ENCODE assay signal across 9 mouse cellular contexts in the genomic region with DNA sequence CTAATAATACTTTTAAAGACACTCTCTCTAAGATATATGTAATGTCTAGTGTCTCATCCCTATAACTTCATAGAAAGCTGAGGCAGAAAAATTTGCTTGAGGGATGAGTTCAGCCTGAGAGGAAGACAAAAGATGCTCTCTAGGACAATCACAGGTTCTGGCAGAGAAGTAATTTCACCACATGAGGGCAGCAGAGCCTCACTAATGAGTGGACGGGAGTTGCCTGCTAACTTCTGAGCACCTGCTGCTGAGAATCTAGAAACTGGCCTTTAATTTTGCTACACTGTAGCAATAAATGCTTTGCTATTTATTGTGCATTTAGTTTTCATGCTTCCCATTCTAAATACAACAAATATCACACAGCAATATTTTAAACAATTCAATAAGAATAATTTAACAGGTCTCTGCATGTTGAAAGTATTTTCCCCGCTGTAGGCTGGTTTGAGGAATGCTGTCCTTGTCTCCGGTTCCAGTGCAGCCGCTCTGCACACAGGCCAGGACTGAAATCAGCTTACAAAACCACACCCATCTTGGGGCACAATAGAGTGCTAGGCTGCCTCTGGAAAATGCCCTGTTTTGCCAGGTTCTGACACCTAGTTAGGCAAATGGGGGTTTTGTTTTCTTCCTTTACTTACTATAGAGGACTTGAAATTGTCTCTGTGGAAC. TPM values are rescaled to one million over a fixed set of nuclear protein-coding genes. Genes with fewer than 3 reads are reported as not detected.
DNase-seq lines count a peak whose midpoint lies in the region; ATAC-seq and TF ChIP-seq lines count a peak whose summit lies in the region.
"Had no signal": no experiment of that assay in that cellular context is flagged by ENCODE, and none has a peak within 500 bp of the region (broad histone marks: within the 10 kb centered on the region; RNA-seq: fewer than 3 reads in every experiment).

No protein-coding gene starts in this region.

- H3K27ac ChIP-seq in forebrain, embryonic 14.5 days (ENCODE audit: low read depth, low read length) = no peak overlapping the region
- H3K27ac ChIP-seq in forebrain, embryonic 12.5 days = no peak overlapping the region; the same call in 1 of the 2 replicates
- no peak overlapping the region for H3K27ac ChIP-seq in CH12.LX (ENCODE audit: insufficient read depth, low read depth)
- H3K27ac ChIP-seq in layer of hippocampus, adult 2 months = no peak overlapping the region
- H3K27ac ChIP-seq: lung, embryonic 15.5 days had no signal

- TF ChIP-seq POLR2A in CH12.LX (IDR thresholded peaks at IDR 0.05; ENCODE audit: low read depth, low read length) = no peak

- H3K36me3 ChIP-seq in forebrain, embryonic 14.5 days (ENCODE audit: control insufficient read depth, insufficient read depth, low read length) = no peaks in the 10 kb centered on the region
- H3K36me3 ChIP-seq in forebrain, embryonic 12.5 days (replicated peaks) = no peaks in the 10 kb centered on the region
- H3K36me3 ChIP-seq in CH12.LX (replicated peaks in 1 of 2; ENCODE audit: control insufficient read depth in 1 of 2, insufficient read depth in 1 of 2, low read length in 1 of 2) = no peaks in the 10 kb centered on the region
- H3K36me3 ChIP-seq: lung, embryonic 15.5 days had no signal

- no peak; the same call in 1 of the 2 replicates for ATAC-seq in forebrain, embryonic 14.5 days
- ATAC-seq in forebrain, embryonic 12.5 days (ENCODE audit: low FRiP score) = no peak

- H3K79me2 ChIP-seq in CH12.LX (replicated peaks; ENCODE audit: control insufficient read depth, extremely low read depth, insufficient read depth, poor library complexity, severe bottlenecking) = no peaks in the 10 kb centered on the region

- 27% methylated on average over 4 of the region's 4 CpGs for WGBS in forebrain, embryonic 14.5 days
- WGBS in forebrain, embryonic 12.5 days = 32% methylated on average over 4 of the region's 4 CpGs

- dilution Hi-C loops in CH12.LX (cut with MboI; ENCODE audit: extremely low pct_ligation_motif_present, extremely low pct_unique_long_range_greater_than_20kb, low sequenced_read_pairs) = no loop called here

- H3K9me3 ChIP-seq in forebrain, embryonic 14.5 days (replicated peaks; ENCODE audit: control insufficient read depth, low read length) = no peaks in the 10 kb centered on the region
- no peaks in the 10 kb centered on the region for H3K9me3 ChIP-seq in forebrain, embryonic 12.5 days
- H3K9me3 ChIP-seq in CH12.LX (replicated peaks; ENCODE audit: low read length) = no peaks in the 10 kb centered on the region
- H3K9me3 ChIP-seq: lung, embryonic 15.5 days had no signal

- H3K9ac ChIP-seq in forebrain, embryonic 14.5 days (ENCODE audit: low read length) = no peak overlapping the region
- no peak overlapping the region for H3K9ac ChIP-seq in forebrain, embryonic 12.5 days
- H3K9ac ChIP-seq in CH12.LX (ENCODE audit: insufficient read depth, low read depth) = no peak overlapping the region
- H3K9ac ChIP-seq: lung, embryonic 15.5 days had no signal

- peak; percentile 64 to 96; a peak in 3 of 4 replicates for TF ChIP-seq CTCF in CH12.LX (conservative IDR thresholded peaks at IDR 0.05 in 1 of 2, IDR thresholded peaks at IDR 0.05 in 1 of 2; ENCODE audit: low read depth in 2 of 2, low read length in 2 of 2)
- TF ChIP-seq CTCF in layer of hippocampus, adult 2 months (conservative IDR thresholded peaks at IDR 0.05) = peak; percentile 93

- peak; percentile 93 for DNase-seq in forebrain, embryonic 14.5 days (ENCODE audit: low spot score)
- DNase-seq in CH12.LX (ENCODE audit: extremely low read depth) = peak; percentile 82
- peak; percentile 26 for DNase-seq in c-Kit-negative CD71-positive TER-119-positive erythroid progenitor cells, embryonic 14.5 days (ENCODE audit: low read depth, low spot score)
- peak; percentile 64 for DNase-seq in forelimb bud, embryonic 11.5 days (ENCODE audit: low read depth, low spot score)
- peak; percentile 76 to 88 for DNase-seq in layer of hippocampus, adult 2 months (ENCODE audit: low spot score in 2 of 2)
- peak; percentile 88 for DNase-seq in lung, postnatal 36 days
- peak; percentile 41 to 64 for DNase-seq in spleen, postnatal 36 days (ENCODE audit: low spot score in 2 of 2)

- H3K27me3 ChIP-seq in forebrain, embryonic 14.5 days (replicated peaks; ENCODE audit: control insufficient read depth, insufficient read depth, low read length) = no peaks in the 10 kb centered on the region
- no peaks in the 10 kb centered on the region for H3K27me3 ChIP-seq in forebrain, embryonic 12.5 days
- no peaks in the 10 kb centered on the region for H3K27me3 ChIP-seq in CH12.LX (replicated peaks)
- H3K27me3 ChIP-seq: lung, embryonic 15.5 days had no signal

- in situ Hi-C loops in CH12.LX (cut with MboI; ENCODE audit: low pct_ligation_motif_present, low pct_unique_long_range_greater_than_20kb, low sequenced_read_pairs) = no loop called here

- no peaks in the 10 kb centered on the region for H3K4me1 ChIP-seq in forebrain, embryonic 14.5 days (ENCODE audit: control insufficient read depth, insufficient read depth, low read length)
- peaks cover 3% of the 10 kb centered on the region; the same call in 1 of the 2 replicates for H3K4me1 ChIP-seq in forebrain, embryonic 12.5 days
- H3K4me1 ChIP-seq in CH12.LX (ENCODE audit: control insufficient read depth in 1 of 2, insufficient read depth in 2 of 2) = peaks cover 5 to 28% of the 10 kb centered on the region in 2 experiments
- H3K4me1 ChIP-seq: lung, embryonic 15.5 days had no signal

- no peak for TF ChIP-seq EP300 in CH12.LX (IDR thresholded peaks at IDR 0.05; ENCODE audit: low read length)

- H3K4me3 ChIP-seq in forebrain, embryonic 14.5 days (ENCODE audit: low read depth, low read length) = no peak overlapping the region
- H3K4me3 ChIP-seq in forebrain, embryonic 12.5 days (replicated peaks) = no peak overlapping the region
- H3K4me3 ChIP-seq in CH12.LX (replicated peaks in 1 of 3; ENCODE audit: low read depth in 2 of 3, low read length in 2 of 3, poor library complexity in 1 of 3) = no peak overlapping the region
- no peak overlapping the region for H3K4me3 ChIP-seq in layer of hippocampus, adult 2 months
- H3K4me3 ChIP-seq: lung, embryonic 15.5 days had no signal

- peak; percentile 99 for TF ChIP-seq RAD21 in CH12.LX (IDR thresholded peaks at IDR 0.05; ENCODE audit: low read depth, low read length)

- H3K4me2 ChIP-seq in forebrain, embryonic 14.5 days (ENCODE audit: low read length) = no peak overlapping the region
- H3K4me2 ChIP-seq in forebrain, embryonic 12.5 days = no peak overlapping the region
- H3K4me2 ChIP-seq in CH12.LX (ENCODE audit: insufficient read depth, low read depth, poor library complexity, severe bottlenecking) = no peak overlapping the region
- H3K4me2 ChIP-seq: lung, embryonic 15.5 days had no signal

TF ChIP-seq in CH12.LX, 34 proteins besides CTCF, POLR2A, EP300 and RAD21:
- no peak for TF ChIP-seq KAT2A (IDR thresholded peaks at IDR 0.05; ENCODE audit: insufficient replicate concordance, low read length)
- TF ChIP-seq ZC3H11A (IDR thresholded peaks at IDR 0.05; ENCODE audit: low read depth, low read length) = peak; percentile 79
- peak; percentile 93 for TF ChIP-seq SMC3 (IDR thresholded peaks at IDR 0.05; ENCODE audit: low read depth, low read length)
- TF ChIP-seq MAZ (IDR thresholded peaks at IDR 0.05; ENCODE audit: low read depth, low read length) = no peak
- peak; percentile 66 for TF ChIP-seq MYC (IDR thresholded peaks at IDR 0.05; ENCODE audit: low read depth, low read length)
- no peak for TF ChIP-seq SIN3A (IDR thresholded peaks at IDR 0.05; ENCODE audit: low read length)
- no peak for TF ChIP-seq UBTF (IDR thresholded peaks at IDR 0.05; ENCODE audit: low read depth, low read length)
- peak; percentile 62; the same call in 1 of the 2 replicates for TF ChIP-seq NELFE (IDR thresholded peaks at IDR 0.05; ENCODE audit: low read depth, low read length)
- TF ChIP-seq IRF4 (IDR thresholded peaks at IDR 0.05; ENCODE audit: low read depth, low read length) = peak; percentile 58; the same call in 1 of the 2 replicates
- TF ChIP-seq ETS1 (conservative IDR thresholded peaks at IDR 0.05; ENCODE audit: low read depth, low read length) = no peak
- no peak for TF ChIP-seq MEF2A (IDR thresholded peaks at IDR 0.05; ENCODE audit: borderline replicate concordance, low read depth, low read length)
- no peak for TF ChIP-seq USF1 (IDR thresholded peaks at IDR 0.05; ENCODE audit: low read depth, low read length)

RNA-seq across cellular contexts. Expression of a gene that starts 5.1 kb away (rescaled TPM):
- polyA plus RNA-seq in forebrain, embryonic 14.5 days (2014; fragmentation: Nextera tagmentation; extraction: Ambion mirVana) = not detected in 2 replicates
- not detected in 2 replicates for polyA plus RNA-seq in forebrain, embryonic 12.5 days (2016; fragmentation: Nextera tagmentation; extraction: Ambion mirVana)
- total RNA-seq in CH12.LX (2012; rRNA removed) (not detected in 2 replicates), CH12.LX (2014; rRNA removed) (not detected in 2 replicates)
- not detected in 2 replicates for polyA plus RNA-seq in CH12.LX (2012; ENCODE audit: insufficient read length, low read depth)
- under 1 TPM; 0.22 to 0.31 TPM for total RNA-seq in layer of hippocampus, adult 2 months (2021)
- polyA plus RNA-seq: lung, embryonic 15.5 days had no signal

RNA-seq across cellular contexts. Expression of a gene that starts 54.0 kb away (rescaled TPM):
- 115 and 118 TPM in 2 replicates for polyA plus RNA-seq in forebrain, embryonic 14.5 days (2014; fragmentation: Nextera tagmentation; extraction: Ambion mirVana)
- polyA plus RNA-seq in forebrain, embryonic 12.5 days (2016; fragmentation: Nextera tagmentation; extraction: Ambion mirVana) = 203 and 223 TPM in 2 replicates
- 585 and 608 TPM in 2 replicates for total RNA-seq in CH12.LX (2012; rRNA removed)
- total RNA-seq in CH12.LX (2014; rRNA removed) = 809 and 869 TPM in 2 replicates
- 1,207 and 1,391 TPM in 2 replicates for polyA plus RNA-seq in CH12.LX (2012; ENCODE audit: insufficient read length, low read depth)
- total RNA-seq in layer of hippocampus, adult 2 months (2021) = 100 to 1,000 TPM; 350 to 351 TPM

Comparison
In these comparisons a context has a peak if more than half of its experiments do, and no peak if none do; other contexts are left out.
1. DNase-seq: peak in every context shown above with its lines; median percentile 93 in forebrain, embryonic 14.5 days; 88 in lung, postnatal 36 days; 82 in CH12.LX; 82 in layer of hippocampus, adult 2 months; 64 in forelimb bud, embryonic 11.5 days; 52 in spleen, postnatal 36 days; 26 in c-Kit-negative CD71-positive TER-119-positive erythroid progenitor cells, embryonic 14.5 days.